Mouse (Mus musculus): ENCODE measurements at regions not wholly inside any gene's neighbourhood (a gene's known extent, or its start where the extent isn't known, plus 50 kb on each side); places are given as distances from the start of the nearest gene placed in this dataset.

DNA sequence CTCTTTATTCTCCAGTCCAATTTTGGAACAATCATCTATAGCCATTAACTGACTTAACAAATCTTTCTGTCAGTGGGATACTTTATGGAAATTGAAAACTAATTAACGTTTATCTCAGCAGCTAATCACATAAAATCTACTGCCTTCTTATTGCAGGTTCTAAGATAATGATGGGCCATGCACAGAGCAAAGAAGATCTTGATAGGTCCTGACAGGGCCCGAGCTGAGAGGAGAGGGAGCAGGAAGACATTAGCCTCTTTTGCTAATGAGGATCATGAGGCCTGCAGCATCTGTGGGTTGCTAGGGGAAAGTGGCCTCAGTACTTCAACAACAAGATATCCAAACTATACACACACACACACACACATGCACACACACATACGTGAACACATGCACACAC lies 318.4 kb downstream of the Lmx1a start:
- TF ChIP-seq CTCF (conservative IDR thresholded peaks at IDR 0.05; ENCODE audit: insufficient read depth, insufficient read length, low read depth, low read length) (no peak), POLR2A (IDR thresholded peaks at IDR 0.05; ENCODE audit: low read depth, low read length) (no peak)

Measured in kidney, adult 2 months (tissue).